Mouse (Mus musculus): ENCODE data around the gene Bahcc1.

Bahcc1 gene

GRCm38 (mm10) chr11:120232230-120233097 lies at the start of gene Bahcc1:
Bahcc1 (plus strand) TSS chr11:120232947.
- peak; percentile 100 for DNase-seq (ENCODE audit: low spot score in 2 of 2)

GRCm38 (mm10) chr11:120183180-120183579 lies 49.6 kb upstream of the Bahcc1 start:
- DNase-seq (ENCODE audit: low spot score in 2 of 2): no peak

GRCm38 (mm10) chr11:120183708-120184107 lies 49.0 kb upstream of the Bahcc1 start:
- DNase-seq (ENCODE audit: low spot score in 2 of 2): no peak

GRCm38 (mm10) chr11:120184371-120185315 lies 48.1 kb upstream of the Bahcc1 start:
- DNase-seq (ENCODE audit: low spot score in 2 of 2): no peak

- DNase-seq (ENCODE audit: low spot score in 2 of 2): peak in 1 of 2 experiments; percentile 32
These were observed 47.2 kb upstream of the Bahcc1 start for GRCm38 (mm10) chr11:120185316-120186141.

GRCm38 (mm10) chr11:120186145-120186740 lies 46.5 kb upstream of the Bahcc1 start:
- DNase-seq (ENCODE audit: low spot score in 2 of 2): no peak

- DNase-seq (ENCODE audit: low spot score in 2 of 2): no peak
These were observed 45.9 kb upstream of the Bahcc1 start for GRCm38 (mm10) chr11:120186821-120187235.

- DNase-seq (ENCODE audit: low spot score in 2 of 2): no peak
These were observed 45.3 kb upstream of the Bahcc1 start for GRCm38 (mm10) chr11:120187236-120188101.

GRCm38 (mm10) chr11:120188102-120188480 lies 44.7 kb upstream of the Bahcc1 start:
- DNase-seq (ENCODE audit: low spot score in 2 of 2): peak in 1 of 2 experiments; percentile 42

GRCm38 (mm10) chr11:120188481-120189441 lies 44.0 kb upstream of the Bahcc1 start:
- DNase-seq (ENCODE audit: low spot score in 2 of 2): peak in 1 of 2 experiments; percentile 65

- DNase-seq (ENCODE audit: low spot score in 2 of 2): peak; percentile 97 to 99
These were observed 43.1 kb upstream of the Bahcc1 start for GRCm38 (mm10) chr11:120189459-120190312.

GRCm38 (mm10) chr11:120190526-120191412 lies 42.0 kb upstream of the Bahcc1 start:
- DNase-seq (ENCODE audit: low spot score in 2 of 2): no peak

GRCm38 (mm10) chr11:120198831-120199230 lies 33.9 kb upstream of the Bahcc1 start:
- no peak for DNase-seq (ENCODE audit: low spot score in 2 of 2)

GRCm38 (mm10) chr11:120199766-120200165 lies 33.0 kb upstream of the Bahcc1 start:
- DNase-seq (ENCODE audit: low spot score in 2 of 2): no peak

GRCm38 (mm10) chr11:120200621-120201020 lies 32.1 kb upstream of the Bahcc1 start:
- DNase-seq (ENCODE audit: low spot score in 2 of 2): no peak

GRCm38 (mm10) chr11:120204200-120204599 lies 28.5 kb upstream of the Bahcc1 start:
- DNase-seq (ENCODE audit: low spot score in 2 of 2): no peak
